Mouse (Mus musculus): ENCODE data around the gene Lman2l. TPM values are rescaled to one million over a fixed set of nuclear protein-coding genes. Genes with fewer than 3 reads are reported as not detected.

The Lman2l gene
- total and polyA plus RNA-seq, 3 experiments = 8.5 to 19.1 (median 8.8) TPM

- Histone ChIP-seq H3K79me2 (replicated peaks; ENCODE audit: control insufficient read depth, extremely low read depth, insufficient read depth, poor library complexity, severe bottlenecking) (peaks cover 23% of the 10 kb centered on the region), H3K27ac (ENCODE audit: insufficient read depth, low read depth) (no peak overlapping the region), H3K4me1 (ENCODE audit: control insufficient read depth in 1 of 2, insufficient read depth in 2 of 2) (peaks cover 7 to 17% of the 10 kb centered on the region in 2 experiments), H3K4me2 (ENCODE audit: insufficient read depth, low read depth, poor library complexity, severe bottlenecking) (no peak overlapping the region), H3K9ac (ENCODE audit: insufficient read depth, low read depth) (no peak overlapping the region), H3K9me3 (replicated peaks; ENCODE audit: low read length) (peaks cover 2% of the 10 kb centered on the region), H3K27me3 (replicated peaks) (no peaks in the 10 kb centered on the region), H3K36me3 (replicated peaks in 1 of 2; ENCODE audit: control insufficient read depth in 1 of 2, insufficient read depth in 1 of 2, low read length in 1 of 2) (peaks cover 0 to 11% of the 10 kb centered on the region in 2 experiments), H3K4me3 (replicated peaks in 1 of 3; ENCODE audit: low read depth in 2 of 3, low read length in 2 of 3, poor library complexity in 1 of 3) (no peak overlapping the region)
- in situ Hi-C loops (cut with MboI; ENCODE audit: low pct_ligation_motif_present, low pct_unique_long_range_greater_than_20kb, low sequenced_read_pairs) = no loop called here
- no peak for TF ChIP-seq MAZ (IDR thresholded peaks at IDR 0.05; ENCODE audit: low read depth, low read length)
- no peak for TF ChIP-seq MYC (IDR thresholded peaks at IDR 0.05; ENCODE audit: low read depth, low read length)
- TF ChIP-seq SMC3 (IDR thresholded peaks at IDR 0.05; ENCODE audit: low read depth, low read length) = no peak
- TF ChIP-seq ZKSCAN1 (IDR thresholded peaks at IDR 0.05; ENCODE audit: borderline replicate concordance, low read depth, low read length) = no peak
- TF ChIP-seq CHD1 (IDR thresholded peaks at IDR 0.05; ENCODE audit: low read depth, low read length) = no peak
- TF ChIP-seq IRF4 (IDR thresholded peaks at IDR 0.05; ENCODE audit: low read depth, low read length) = no peak
- no peak for TF ChIP-seq UBTF (IDR thresholded peaks at IDR 0.05; ENCODE audit: low read depth, low read length)
- TF ChIP-seq JUN (IDR thresholded peaks at IDR 0.05; ENCODE audit: insufficient read depth, low read depth, low read length) = no peak
- TF ChIP-seq NELFE (IDR thresholded peaks at IDR 0.05; ENCODE audit: low read depth, low read length) = no peak
- TF ChIP-seq E2F4 (IDR thresholded peaks at IDR 0.05; ENCODE audit: insufficient replicate concordance, low read depth, low read length) = no peak
- TF ChIP-seq CHD2 (IDR thresholded peaks at IDR 0.05; ENCODE audit: low read length) = no peak
- no peak for TF ChIP-seq POLR2A (IDR thresholded peaks at IDR 0.05; ENCODE audit: low read depth, low read length)
- TF ChIP-seq CTCF (conservative IDR thresholded peaks at IDR 0.05 in 1 of 2, IDR thresholded peaks at IDR 0.05 in 1 of 2; ENCODE audit: low read depth in 2 of 2, low read length in 2 of 2) = no peak
- TF ChIP-seq SIN3A (IDR thresholded peaks at IDR 0.05; ENCODE audit: low read length) = no peak
- TF ChIP-seq ZMIZ1 (IDR thresholded peaks at IDR 0.05; ENCODE audit: low read depth, low read length) = no peak
- no peak for TF ChIP-seq MXI1 (IDR thresholded peaks at IDR 0.05; ENCODE audit: low read depth, low read length)
- TF ChIP-seq TCF12 (IDR thresholded peaks at IDR 0.05; ENCODE audit: low read depth, low read length) = no peak
- dilution Hi-C loops (cut with MboI; ENCODE audit: extremely low pct_ligation_motif_present, extremely low pct_unique_long_range_greater_than_20kb, low sequenced_read_pairs) = no loop called here
- no peak for DNase-seq (ENCODE audit: extremely low read depth)
Observed at GRCm38 (mm10) chr1:36370918-36371317, 74.2 kb downstream of the Lman2l start.

Other genes starting within 250 kb of the Lman2l start
- gene Uggt1, start 200.6 kb downstream of the Lman2l start, total RNA-seq (2012; rRNA removed) = 41.2 and 47.9 TPM in 2 replicates
- gene Uggt1, start 200.6 kb downstream of the Lman2l start, total RNA-seq (2014; rRNA removed) = 35.3 and 39.8 TPM in 2 replicates
- 38.6 and 39.5 TPM in 2 replicates for gene Uggt1, start 200.6 kb downstream of the Lman2l start, polyA plus RNA-seq (2012; ENCODE audit: insufficient read length, low read depth)
- gene Neurl3, start 170.6 kb downstream of the Lman2l start, total RNA-seq (2012; rRNA removed) = 0.08 TPM in 1 of 2 replicates, not detected in the other
- gene Neurl3, start 170.6 kb downstream of the Lman2l start, total RNA-seq (2014; rRNA removed) = 0.08 TPM in 1 of 2 replicates, not detected in the other
- gene Neurl3, start 170.6 kb downstream of the Lman2l start, polyA plus RNA-seq (2012; ENCODE audit: insufficient read length, low read depth) = 0.09 and 0.10 TPM in 2 replicates
- 15.2 and 19.6 TPM in 2 replicates for gene Arid5a, start 137.5 kb downstream of the Lman2l start, total RNA-seq (2012; rRNA removed)
- 16.0 and 17.0 TPM in 2 replicates for gene Arid5a, start 137.5 kb downstream of the Lman2l start, total RNA-seq (2014; rRNA removed)
- gene Arid5a, start 137.5 kb downstream of the Lman2l start, polyA plus RNA-seq (2012; ENCODE audit: insufficient read length, low read depth) = 13.2 and 16.1 TPM in 2 replicates
- gene Kansl3, start 76.1 kb downstream of the Lman2l start, total RNA-seq (2012; rRNA removed) = 16.5 and 17.0 TPM in 2 replicates
- 14.3 TPM in 2 replicates for gene Kansl3, start 76.1 kb downstream of the Lman2l start, total RNA-seq (2014; rRNA removed)
- gene Kansl3, start 76.1 kb downstream of the Lman2l start, polyA plus RNA-seq (2012; ENCODE audit: insufficient read length, low read depth) = 19.7 and 21.2 TPM in 2 replicates
- 0.08 TPM in 1 of 2 replicates, not detected in the other for gene Fer1l5, start 73.0 kb downstream of the Lman2l start, total RNA-seq (2012; rRNA removed)
- gene Fer1l5, start 73.0 kb downstream of the Lman2l start, total RNA-seq (2014; rRNA removed) = not detected in 2 replicates
- gene Fer1l5, start 73.0 kb downstream of the Lman2l start, polyA plus RNA-seq (2012; ENCODE audit: insufficient read length, low read depth) = 0.85 and 1.2 TPM in 2 replicates
- 4.6 and 5.0 TPM in 2 replicates for gene Cnnm4, start 26.3 kb upstream of the Lman2l start, total RNA-seq (2012; rRNA removed)
- gene Cnnm4, start 26.3 kb upstream of the Lman2l start, total RNA-seq (2014; rRNA removed) = 3.0 and 3.2 TPM in 2 replicates
- gene Cnnm4, start 26.3 kb upstream of the Lman2l start, polyA plus RNA-seq (2012; ENCODE audit: insufficient read length, low read depth) = 3.0 and 3.5 TPM in 2 replicates
- gene Cnnm3, start 66.6 kb upstream of the Lman2l start, total RNA-seq (2012; rRNA removed) = 8.4 and 9.2 TPM in 2 replicates
- gene Cnnm3, start 66.6 kb upstream of the Lman2l start, total RNA-seq (2014; rRNA removed) = 2.8 and 3.0 TPM in 2 replicates
- gene Cnnm3, start 66.6 kb upstream of the Lman2l start, polyA plus RNA-seq (2012; ENCODE audit: insufficient read length, low read depth) = 7.1 and 8.8 TPM in 2 replicates
- gene Ankrd23, start 91.6 kb upstream of the Lman2l start, total RNA-seq (2012; rRNA removed) = 6.1 and 6.7 TPM in 2 replicates
- 2.8 and 4.1 TPM in 2 replicates for gene Ankrd23, start 91.6 kb upstream of the Lman2l start, total RNA-seq (2014; rRNA removed)
- gene Ankrd23, start 91.6 kb upstream of the Lman2l start, polyA plus RNA-seq (2012; ENCODE audit: insufficient read length, low read depth) = 3.7 and 4.9 TPM in 2 replicates
- gene Gm42417, start 94.2 kb upstream of the Lman2l start, total RNA-seq (2012; rRNA removed) = 0.08 TPM in 1 of 2 replicates, not detected in the other
- not detected in 2 replicates for gene Gm42417, start 94.2 kb upstream of the Lman2l start, total RNA-seq (2014; rRNA removed)
- 1.7 and 3.9 TPM in 2 replicates for gene Gm42417, start 94.2 kb upstream of the Lman2l start, polyA plus RNA-seq (2012; ENCODE audit: insufficient read length, low read depth)
- 11.6 and 14.8 TPM in 2 replicates for gene Ankrd39, start 102.2 kb upstream of the Lman2l start, total RNA-seq (2012; rRNA removed)
- gene Ankrd39, start 102.2 kb upstream of the Lman2l start, total RNA-seq (2014; rRNA removed) = 4.3 and 5.1 TPM in 2 replicates
- 8.5 and 11.6 TPM in 2 replicates for gene Ankrd39, start 102.2 kb upstream of the Lman2l start, polyA plus RNA-seq (2012; ENCODE audit: insufficient read length, low read depth)
- gene Sema4c, start 113.1 kb upstream of the Lman2l start, total RNA-seq (2012; rRNA removed) = 2.2 and 3.4 TPM in 2 replicates
- 0.63 and 0.70 TPM in 2 replicates for gene Sema4c, start 113.1 kb upstream of the Lman2l start, total RNA-seq (2014; rRNA removed)
- 1.5 and 1.7 TPM in 2 replicates for gene Sema4c, start 113.1 kb upstream of the Lman2l start, polyA plus RNA-seq (2012; ENCODE audit: insufficient read length, low read depth)
- gene Fam178b, start 237.9 kb upstream of the Lman2l start, total RNA-seq (2012; rRNA removed) = not detected in 2 replicates
- not detected in 2 replicates for gene Fam178b, start 237.9 kb upstream of the Lman2l start, total RNA-seq (2014; rRNA removed)
- 0.50 TPM in 1 of 2 replicates, not detected in the other for gene Fam178b, start 237.9 kb upstream of the Lman2l start, polyA plus RNA-seq (2012; ENCODE audit: insufficient read length, low read depth)
- 448 and 523 TPM in 2 replicates for gene Cox5b, start 246.2 kb upstream of the Lman2l start, total RNA-seq (2012; rRNA removed)
- 476 and 504 TPM in 2 replicates for gene Cox5b, start 246.2 kb upstream of the Lman2l start, total RNA-seq (2014; rRNA removed)
- 538 and 599 TPM in 2 replicates for gene Cox5b, start 246.2 kb upstream of the Lman2l start, polyA plus RNA-seq (2012; ENCODE audit: insufficient read length, low read depth)